Mouse (Mus musculus) limb, embryonic 14.5 days (tissue): ENCODE results near the gene Lhpp. TPM values are rescaled to one million over a fixed set of nuclear protein-coding genes. Genes with fewer than 3 reads are reported as not detected.

Experiments used
- ATAC-seq: fragments of 200-750 bp; cut with Nextera tagmentation; 2 replicates; pipeline ENCODE4 v1.8.0; 2017; ENCODE audit warnings: low read depth, moderate number of reproducible peaks, moderate TSS enrichment; ENCODE audit not compliant: low FRiP score
- DNase-seq: peaks from one replicate; pipeline ENCODE4 v3.0.0-alpha.2; 2015; ENCODE audit warnings: low spot score
- H3K27ac ChIP-seq: fragments of 300-500 bp; sonication (generic); replicated peaks from 2 replicates; pipeline ENCODE4 v1.5.1; 2014; ENCODE audit warnings: low read depth, mild to moderate bottlenecking, low read length, moderate library complexity, mixed read lengths
- H3K27me3 ChIP-seq: fragments of 300-500 bp; sonication (generic); 2 replicates; pipeline ENCODE4 v1.6.1; 2014; ENCODE audit warnings: low read length, mixed read lengths; ENCODE audit not compliant: control insufficient read depth, insufficient read depth
- H3K36me3 ChIP-seq: fragments of 300-500 bp; sonication (generic); 2 replicates; pipeline ENCODE4 v1.6.1; 2014; ENCODE audit warnings: mild to moderate bottlenecking, low read length, moderate library complexity, mixed read lengths; ENCODE audit not compliant: control insufficient read depth, insufficient read depth
- H3K4me1 ChIP-seq: fragments of 300-500 bp; sonication (generic); 2 replicates; pipeline ENCODE4 v1.6.1; 2014; ENCODE audit warnings: antibody characterized with exemption, low read length, mixed read lengths; ENCODE audit not compliant: control insufficient read depth, insufficient read depth
- H3K4me2 ChIP-seq: fragments of 300-500 bp; sonication (generic); replicated peaks from 2 replicates; pipeline ENCODE4 v1.6.1; 2014; ENCODE audit warnings: low read depth, mild to moderate bottlenecking, low read length, moderate library complexity; ENCODE audit not compliant: severe bottlenecking
- H3K4me3 ChIP-seq: fragments of 300-500 bp; sonication (generic); replicated peaks from 2 replicates; pipeline ENCODE4 v1.5.1; 2014; ENCODE audit warnings: low read length
- H3K9ac ChIP-seq: fragments of 300-500 bp; sonication (generic); 2 replicates; pipeline ENCODE4 v1.6.1; 2014; ENCODE audit warnings: mild to moderate bottlenecking, low read depth, low read length, moderate library complexity; ENCODE audit not compliant: severe bottlenecking
- H3K9me3 ChIP-seq: fragments of 300-500 bp; sonication (generic); 2 replicates; pipeline ENCODE4 v1.6.1; 2016; ENCODE audit warnings: low read length; ENCODE audit not compliant: control insufficient read depth
- POLR2A ChIP-seq: fragments of 200-500 bp; IDR thresholded peaks from 2 replicates; pipeline ENCODE4 v1.8.0; 2012; ENCODE audit warnings: inconsistent platforms, mild to moderate bottlenecking, moderate library complexity, borderline replicate concordance; ENCODE audit not compliant: insufficient read depth, insufficient read length; ENCODE audit errors: extremely low read depth
- WGBS: fragments of 180-500 bp; shearing (Covaris S2); extraction: QIAGEN DNeasy Blood & Tissue Kit; methylation state at CpG from one replicate; pipeline ENCODE4 v1.1.7; 2014; 5-methylcytosine and 5-hydroxymethylcytosine counted together
- polyA plus RNA-seq, 2 experiments: library from polyadenylated mRNA; depleted of rRNA in 1 of 2; stranded (reverse) in 1 of 2; unstranded in 1 of 2; fragments of >200 nt; fragmentation: Nextera tagmentation in 1 of 2; extraction: Ambion mirVana in 1 of 2; gene quantifications; 2 replicates each; pipeline versions ENCODE4 v1.2.1 to v1.2.3; 2012 to 2014

Gene Lhpp
- polyA plus RNA-seq, 2 experiments: 20.9 to 22.5 TPM

GRCm38 (mm10) chr7:132734222-132734621, 123.8 kb downstream of the Lhpp start:
- no peak for ATAC-seq
- WGBS: 84% methylated on average over 8 of the region's 9 CpGs

DNA sequence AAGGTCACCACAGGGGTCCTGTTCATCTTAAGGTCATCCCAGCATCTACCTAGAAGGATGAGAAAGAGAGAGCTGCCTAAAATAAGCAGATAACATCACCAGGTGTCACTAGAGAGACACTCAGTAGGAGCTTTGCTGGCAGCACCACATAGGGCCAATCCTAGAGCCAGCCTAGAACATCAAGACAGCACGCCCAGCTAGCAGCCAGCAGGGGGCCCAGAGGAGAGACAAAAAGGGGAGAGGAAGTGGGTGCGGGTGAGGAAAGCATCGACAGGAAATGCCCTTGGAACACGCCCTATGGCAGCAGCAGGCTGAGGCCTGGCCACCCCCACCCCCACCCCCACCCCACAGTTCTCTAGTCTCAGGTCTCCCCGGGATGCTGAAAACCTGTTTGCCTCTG, 124.7 kb downstream of the Lhpp start:
- TF ChIP-seq POLR2A: no peak
- Histone ChIP-seq H3K4me2 (no peak overlapping the region), H3K9me3 (no peaks in the 10 kb centered on the region), H3K4me3 (no peak overlapping the region), H3K4me1 (peaks cover 12% of the 10 kb centered on the region), H3K36me3 (peaks cover 9% of the 10 kb centered on the region; the same call in 1 of the 2 replicates), H3K27me3 (no peaks in the 10 kb centered on the region), H3K27ac (no peak overlapping the region), H3K9ac (no peak overlapping the region)
- ATAC-seq: no peak
- WGBS: 43% methylated on average over 4 of the region's 5 CpGs
- no peak for DNase-seq

More at GRCm38 (mm10) chr7:132734222-132734621, 123.8 kb downstream of the Lhpp start:
- Histone ChIP-seq H3K27me3 (no peaks in the 10 kb centered on the region), H3K9me3 (no peaks in the 10 kb centered on the region), H3K9ac (no peak overlapping the region), H3K4me2 (no peak overlapping the region), H3K36me3 (peaks cover 12% of the 10 kb centered on the region; the same call in 1 of the 2 replicates), H3K27ac (no peak overlapping the region), H3K4me1 (peaks cover 12% of the 10 kb centered on the region), H3K4me3 (no peak overlapping the region)
- no peak for DNase-seq
- TF ChIP-seq POLR2A: no peak

GRCm38 (mm10) chr7:132736099-132736862, 125.8 kb downstream of the Lhpp start:
- H3K9me3 ChIP-seq: no peaks in the 10 kb centered on the region
- 53% methylated on average over 17 of the region's 17 CpGs for WGBS
- no peak for TF ChIP-seq POLR2A
- H3K36me3 ChIP-seq: peaks cover 9% of the 10 kb centered on the region; the same call in 1 of the 2 replicates
- no peaks in the 10 kb centered on the region for H3K27me3 ChIP-seq
- ATAC-seq (peak; percentile 67), DNase-seq (peak; percentile 44)
- H3K4me1 ChIP-seq: peaks cover 12% of the 10 kb centered on the region
- no peak overlapping the region for H3K27ac ChIP-seq
- no peak overlapping the region for H3K4me2 ChIP-seq
- H3K4me3 ChIP-seq: no peak overlapping the region
- no peak overlapping the region for H3K9ac ChIP-seq

DNA sequence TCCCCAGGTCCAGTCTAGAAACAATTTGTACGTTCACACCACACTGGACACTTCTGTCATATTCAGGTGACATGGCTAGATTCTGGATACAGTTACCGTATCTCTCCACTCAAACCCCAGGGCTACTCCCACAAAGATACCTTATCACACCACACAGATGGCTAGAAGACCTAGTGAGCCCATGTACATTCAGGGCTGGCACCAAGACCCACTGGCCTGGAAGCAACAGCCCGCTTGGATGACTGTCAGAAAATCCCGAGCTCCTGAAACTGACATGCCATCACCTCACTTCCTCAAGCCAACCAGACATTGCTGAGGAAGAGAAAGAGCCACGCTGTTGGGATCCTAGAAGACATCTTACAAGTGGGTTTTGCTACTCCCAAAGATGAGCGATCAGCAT, 128.4 kb downstream of the Lhpp start:
- Histone ChIP-seq H3K4me2 (no peak overlapping the region), H3K4me3 (no peak overlapping the region), H3K4me1 (peaks cover 15% of the 10 kb centered on the region), H3K9me3 (no peaks in the 10 kb centered on the region), H3K36me3 (peaks cover 9% of the 10 kb centered on the region; the same call in 1 of the 2 replicates), H3K9ac (no peak overlapping the region), H3K27me3 (no peaks in the 10 kb centered on the region), H3K27ac (no peak overlapping the region)
- no peak for TF ChIP-seq POLR2A
- DNase-seq (no peak), ATAC-seq (no peak)
- WGBS: 89% methylated on average over 6 of the region's 6 CpGs

DNA sequence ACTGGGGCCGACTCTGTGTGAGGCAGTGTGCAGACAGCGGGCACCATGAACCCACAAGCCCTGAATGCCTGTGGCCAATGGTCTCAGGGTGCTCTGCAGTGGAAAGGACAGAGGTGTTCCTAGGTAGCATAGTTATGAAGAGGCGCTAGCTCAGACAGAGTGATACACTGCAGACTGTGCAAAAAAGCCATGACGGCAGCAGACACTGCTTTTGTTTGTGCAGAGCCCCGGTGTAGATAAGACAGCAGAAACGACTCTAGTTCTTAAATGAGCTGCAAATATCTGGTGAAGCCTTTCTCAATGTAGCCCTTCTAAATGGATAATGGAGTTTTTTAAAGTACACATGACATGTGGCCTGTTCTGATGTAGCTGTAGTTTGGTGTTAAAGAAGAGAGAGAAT, 129.4 kb downstream of the Lhpp start:
- no peaks in the 10 kb centered on the region for H3K9me3 ChIP-seq
- H3K4me1 ChIP-seq: peaks cover 15% of the 10 kb centered on the region
- peaks cover under 1% of the 10 kb centered on the region; the same call in 1 of the 2 replicates for H3K36me3 ChIP-seq
- H3K27ac ChIP-seq: no peak overlapping the region
- TF ChIP-seq POLR2A: no peak
- H3K4me3 ChIP-seq: no peak overlapping the region
- no peaks in the 10 kb centered on the region for H3K27me3 ChIP-seq
- DNase-seq (no peak), ATAC-seq (no peak)
- 93% methylated on average over 6 of the region's 6 CpGs for WGBS
- H3K9ac ChIP-seq: no peak overlapping the region
- no peak overlapping the region for H3K4me2 ChIP-seq
